Mouse (Mus musculus) right cerebral cortex, postnatal 4 days (tissue): ENCODE results near the gene Fkbp15.

ENCODE experiments used
- DNase-seq: peaks from one replicate; pipeline ENCODE4 v3.0.0-alpha.2; 2022

Fkbp15 gene

GRCm38 (mm10) chr4:62372410-62372809 lies 12.1 kb upstream of the Fkbp15 start:
- no peak for DNase-seq

- no peak for DNase-seq
These were observed 8.7 kb upstream of the Fkbp15 start for GRCm38 (mm10) chr4:62369091-62369490.

DNA sequence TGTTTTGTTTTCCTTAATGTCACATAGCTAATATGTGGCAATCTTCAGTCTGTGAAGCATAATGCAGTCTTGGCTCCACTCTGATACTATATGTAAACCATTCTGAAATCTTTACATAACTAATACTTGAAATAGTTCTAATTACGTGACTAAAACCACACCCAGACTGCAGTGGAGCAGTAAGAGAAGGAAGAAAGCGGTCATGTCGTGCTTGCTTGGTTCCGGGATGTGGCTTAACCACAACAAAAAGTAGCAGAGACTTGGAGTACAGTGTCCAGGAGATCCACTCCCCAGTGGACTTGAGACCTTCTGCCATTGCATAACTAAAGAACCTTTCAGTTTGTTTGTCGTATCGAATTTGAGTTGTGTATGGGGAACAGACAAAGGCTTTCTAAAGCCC lies 7.2 kb upstream of the Fkbp15 start:
- no peak for DNase-seq

DNA sequence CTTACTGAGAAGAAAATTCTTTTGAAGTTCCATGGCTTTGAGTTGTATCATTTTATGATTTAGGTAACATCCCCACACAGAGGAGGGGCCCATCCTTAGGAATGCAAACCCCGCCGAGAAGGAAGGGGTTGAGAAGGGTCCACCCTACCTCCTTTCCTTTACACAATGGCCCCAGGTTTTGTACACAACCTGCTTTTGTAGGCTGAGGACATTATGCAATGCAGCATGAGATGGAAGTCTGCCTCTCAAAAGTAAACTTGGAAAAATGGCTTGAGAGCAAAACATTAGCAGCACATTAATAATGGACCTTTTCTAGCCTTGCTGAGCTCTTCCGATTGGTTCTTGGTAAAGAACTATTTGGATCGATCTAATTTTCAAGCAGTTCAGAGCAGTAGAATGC lies 5.9 kb upstream of the Fkbp15 start:
- no peak for DNase-seq

DNA sequence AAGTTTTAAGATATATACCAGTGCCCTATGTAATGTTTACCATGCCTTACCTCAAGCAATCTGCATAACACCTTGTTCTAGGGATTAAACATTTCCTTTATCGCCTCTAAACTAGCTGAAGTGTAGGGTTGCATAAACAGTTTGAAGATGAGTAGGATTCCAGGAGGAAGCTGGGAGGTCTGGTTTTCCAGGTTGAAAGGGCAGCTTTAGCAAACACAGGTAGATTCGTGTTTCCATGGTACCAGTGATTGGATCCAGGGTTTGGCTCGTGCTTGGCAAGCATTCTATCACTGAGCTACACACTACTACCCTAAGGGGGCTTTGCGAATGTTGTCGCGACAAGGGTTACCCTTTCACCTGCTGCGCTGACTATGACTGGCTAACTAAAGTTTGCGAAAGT lies 4.0 kb upstream of the Fkbp15 start:
- no peak for DNase-seq

- DNase-seq: no peak
These were observed 2.1 kb upstream of the Fkbp15 start for GRCm38 (mm10) chr4:62362437-62362836.

- no peak for DNase-seq
These were observed 1.6 kb upstream of the Fkbp15 start for GRCm38 (mm10) chr4:62361997-62362396.

GRCm38 (mm10) chr4:62361571-62361970 lies 1.2 kb upstream of the Fkbp15 start:
- DNase-seq: no peak

DNA sequence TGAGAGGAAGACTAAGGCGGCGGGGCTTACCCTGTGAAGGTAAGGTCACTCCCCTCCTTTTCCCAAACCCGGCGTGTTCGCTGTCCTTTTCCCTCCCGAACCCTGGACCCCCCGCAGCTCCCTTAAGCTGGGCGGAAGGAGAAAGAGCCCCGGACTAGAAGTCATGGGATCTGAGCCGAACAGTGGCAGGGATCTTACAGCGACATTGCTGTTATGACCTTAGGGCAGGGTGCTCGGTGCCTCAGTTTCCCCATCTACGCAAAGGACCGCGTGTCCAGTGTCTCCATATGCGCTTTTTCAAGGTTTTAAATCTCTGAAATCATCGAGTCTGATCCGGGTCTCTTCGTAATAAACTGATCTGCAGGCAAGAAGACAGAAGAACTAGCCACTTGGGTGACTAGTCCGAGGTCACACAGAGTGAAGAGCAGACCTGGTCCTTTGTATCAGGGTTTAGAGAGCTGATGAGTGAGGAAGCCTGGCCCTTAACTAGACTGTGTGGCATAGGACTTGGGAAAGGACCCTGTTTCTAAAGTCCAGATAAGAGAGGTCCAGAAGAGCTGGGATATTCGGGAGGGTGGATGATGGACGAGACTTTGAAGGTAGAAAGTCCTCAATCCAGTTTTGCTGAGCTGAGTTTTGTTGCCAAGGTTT lies 582 bp upstream of the Fkbp15 start:
- no peak for DNase-seq

DNA sequence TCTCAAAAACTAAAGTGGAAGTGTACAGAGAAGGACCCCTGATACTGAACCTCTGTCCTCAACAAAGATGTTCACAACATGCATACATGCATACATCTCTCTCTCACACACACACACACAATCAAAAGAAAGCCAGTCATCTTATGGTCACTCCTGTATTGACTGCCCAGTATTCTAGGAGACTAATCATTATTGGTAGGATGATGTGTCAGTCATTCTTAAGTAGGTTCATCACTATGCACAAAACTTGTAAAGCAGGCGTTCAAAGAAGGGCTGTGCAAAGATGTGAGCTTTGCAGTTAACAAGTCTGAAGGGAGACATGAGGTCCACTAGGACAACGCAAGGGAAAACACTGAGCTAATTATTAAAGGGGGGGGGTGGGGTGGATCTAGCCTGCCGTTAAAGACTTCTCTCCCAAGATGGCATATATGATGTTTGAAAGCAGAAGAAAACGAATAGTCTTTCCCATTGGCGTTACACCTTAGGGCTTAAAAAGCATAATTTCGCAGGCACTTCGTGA lies 1.0 kb downstream of the Fkbp15 start:
- no peak for DNase-seq

- no peak for DNase-seq
These were observed 2.7 kb downstream of the Fkbp15 start for GRCm38 (mm10) chr4:62357631-62358148.

- DNase-seq: no peak
These were observed 11.0 kb downstream of the Fkbp15 start for GRCm38 (mm10) chr4:62349371-62349770.

DNA sequence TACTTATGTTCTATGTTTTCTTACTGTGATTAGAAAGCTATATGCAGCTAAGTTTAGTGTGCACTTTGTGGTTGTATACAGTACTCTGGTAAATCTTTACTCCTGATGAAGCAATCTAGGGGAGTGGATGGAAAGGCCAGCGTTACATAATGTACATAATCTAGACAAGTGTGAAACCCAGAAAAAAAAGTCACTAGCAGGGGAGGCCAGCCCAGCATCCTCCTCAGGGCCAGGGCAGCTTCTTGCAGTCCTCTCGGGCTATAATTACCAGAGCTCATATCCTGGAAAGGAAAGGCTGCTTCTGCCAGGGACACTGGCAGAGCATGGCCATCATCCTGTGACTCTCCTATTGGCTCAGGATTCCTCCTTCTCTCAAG lies 12.0 kb downstream of the Fkbp15 start:
- no peak for DNase-seq

GRCm38 (mm10) chr4:62347605-62348328 lies 12.6 kb downstream of the Fkbp15 start:
- DNase-seq: no peak

DNA sequence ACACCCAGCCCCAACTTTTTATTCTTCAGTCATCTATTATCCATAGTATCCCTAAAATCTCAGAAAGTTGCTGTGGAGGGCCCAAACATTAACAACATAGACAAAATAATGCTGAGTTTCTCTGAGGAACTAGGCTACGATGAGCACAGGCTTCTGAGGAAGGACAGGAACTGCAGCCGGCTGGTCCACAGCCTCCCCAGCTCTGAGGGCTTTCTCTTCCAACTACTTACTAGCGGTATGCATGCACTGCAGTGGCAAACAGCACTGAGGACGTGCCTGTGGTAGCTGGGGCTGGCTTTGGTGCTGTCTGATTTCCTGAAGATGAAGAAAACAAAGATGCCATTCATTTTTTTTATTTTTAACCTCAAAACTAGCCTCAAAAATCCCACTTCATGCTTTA lies 14.5 kb downstream of the Fkbp15 start:
- no peak for DNase-seq

- no peak for DNase-seq
These were observed 16.3 kb downstream of the Fkbp15 start for GRCm38 (mm10) chr4:62344000-62344399.

DNA sequence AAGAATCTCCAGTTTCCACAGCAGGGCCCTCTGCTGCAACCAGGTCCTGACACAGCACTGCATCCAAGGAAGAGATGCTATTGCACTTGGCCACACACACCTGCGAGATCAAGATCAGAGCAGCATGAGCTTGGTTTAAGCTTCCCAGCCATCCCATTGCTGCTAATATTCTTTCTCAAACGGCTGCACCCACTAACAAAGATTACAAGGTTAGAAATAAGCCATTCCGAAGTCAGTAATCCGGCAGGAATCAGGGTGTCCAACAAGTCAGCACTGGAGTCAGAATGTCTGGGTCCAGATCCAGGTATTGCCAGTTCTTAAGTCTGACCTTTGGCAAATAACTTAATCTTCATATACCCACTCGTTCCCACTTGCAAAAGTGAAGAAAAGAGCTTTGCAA lies 21.8 kb downstream of the Fkbp15 start:
- DNase-seq: no peak

- DNase-seq: no peak
These were observed 28.4 kb downstream of the Fkbp15 start for GRCm38 (mm10) chr4:62331977-62332376.

DNA sequence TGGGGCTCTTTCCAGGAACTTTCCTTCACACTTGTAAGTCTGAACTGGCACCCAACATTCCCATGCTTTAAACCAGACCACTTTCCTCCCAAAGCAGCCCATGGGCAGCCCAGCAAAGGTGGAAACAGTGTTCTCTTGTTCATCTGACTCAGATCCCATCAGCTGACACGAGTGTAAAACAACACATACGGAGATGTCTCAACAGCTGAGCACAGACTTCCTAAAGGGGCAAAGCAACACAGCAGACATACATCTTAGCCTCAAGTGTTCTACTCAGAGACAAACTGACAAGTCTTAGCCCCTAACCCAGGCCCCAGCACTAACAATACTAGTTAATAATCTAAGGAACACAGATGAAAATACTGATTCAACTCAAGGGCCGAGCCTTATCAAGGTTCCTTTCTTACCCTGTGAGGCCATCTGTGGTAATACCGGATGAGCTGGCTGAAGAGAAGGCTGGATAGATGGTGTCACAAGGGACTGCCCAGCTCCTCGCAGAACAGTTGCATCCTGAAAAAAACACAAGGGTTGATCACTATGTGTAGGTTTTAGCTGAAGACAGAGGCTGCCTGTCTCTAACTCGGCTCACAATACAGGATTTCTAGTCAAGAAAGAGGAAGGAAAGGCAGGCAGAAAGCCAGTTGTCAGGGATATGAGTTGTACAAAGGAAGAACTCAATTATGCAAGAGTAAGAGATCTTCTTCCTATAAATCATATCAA lies 31.2 kb downstream of the Fkbp15 start:
- no peak for DNase-seq

- DNase-seq: no peak
These were observed 34.2 kb downstream of the Fkbp15 start for GRCm38 (mm10) chr4:62326111-62326510.

- DNase-seq: no peak
These were observed 37.7 kb downstream of the Fkbp15 start for GRCm38 (mm10) chr4:62322684-62323083.

DNA sequence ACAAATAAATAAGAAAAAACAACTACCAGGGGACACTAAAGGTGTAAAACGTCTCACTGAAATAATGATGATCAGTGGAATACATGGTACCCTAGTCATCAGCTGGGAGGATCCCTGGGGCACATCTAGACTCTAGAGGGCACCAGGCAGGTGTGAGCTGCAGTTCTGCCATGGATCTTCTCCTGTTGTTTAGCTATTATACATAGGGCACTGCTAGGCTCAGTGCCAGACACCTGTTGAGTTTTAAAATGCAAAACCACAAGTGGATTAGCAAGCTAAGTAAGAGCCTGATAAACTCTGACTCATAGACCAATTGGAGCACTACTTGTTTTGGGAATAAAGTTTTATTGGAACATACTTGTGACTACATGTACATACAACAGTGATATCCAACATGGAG lies 42.1 kb downstream of the Fkbp15 start:
- DNase-seq: no peak

GRCm38 (mm10) chr4:62316456-62316855 lies 43.9 kb downstream of the Fkbp15 start:
- no peak for DNase-seq

DNA sequence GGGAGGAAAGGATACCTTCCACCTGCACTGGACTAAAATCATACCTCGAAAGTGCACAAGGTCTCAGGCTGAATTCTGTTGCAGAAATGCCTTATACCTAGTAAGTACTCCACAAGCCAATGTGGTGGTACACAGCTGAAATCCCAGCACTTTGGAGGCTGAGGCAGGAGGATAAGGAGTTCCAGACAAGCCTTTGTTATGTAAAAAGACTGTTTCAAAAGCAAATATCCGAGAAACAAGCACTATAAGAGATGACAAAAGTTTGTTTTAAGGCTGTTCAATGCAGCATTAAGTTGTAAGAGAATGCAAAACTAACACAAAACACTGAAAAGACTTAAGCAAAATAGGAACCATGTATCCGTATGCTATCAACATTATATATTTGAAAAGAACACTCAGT lies 45.8 kb downstream of the Fkbp15 start:
- DNase-seq: no peak
